Mouse (Mus musculus) stomach, postnatal 0 days (tissue): ENCODE measurements around the gene Nagk.

ENCODE experiments used
- CTCF ChIP-seq: IDR thresholded peaks from 2 replicates; pipeline ENCODE4 v1.5.1; 2016; ENCODE audit warnings: antibody characterized with exemption, low read depth, mild to moderate bottlenecking, moderate library complexity
- EP300 ChIP-seq: optimal IDR thresholded peaks from 2 replicates; pipeline ENCODE3; 2016; ENCODE audit warnings: antibody characterized with exemption

DNA sequence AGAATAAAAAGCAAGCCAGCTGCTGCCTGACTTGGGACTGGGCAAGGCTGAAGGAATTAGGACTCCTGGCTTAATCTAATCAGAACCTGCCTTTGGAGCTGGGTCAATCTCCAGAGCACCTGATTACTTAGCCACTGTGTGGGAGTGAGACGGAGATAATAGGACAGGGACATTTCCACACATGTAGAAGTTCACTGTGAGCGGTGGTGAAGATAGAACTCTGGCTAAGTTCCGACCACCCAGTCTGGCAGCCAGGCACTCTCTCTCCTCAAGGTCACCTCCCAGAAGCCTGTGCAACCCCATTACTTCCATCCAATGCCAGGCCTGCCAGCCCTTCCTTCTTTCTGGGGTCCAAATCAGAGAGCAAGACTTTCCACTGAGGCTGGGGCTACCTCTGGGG, 27.8 kb upstream of the Nagk start:
- TF ChIP-seq CTCF (no peak), EP300 (no peak)
